Mouse (Mus musculus): ENCODE measurements around the gene Ei24. TPM values are rescaled to one million over a fixed set of nuclear protein-coding genes. Genes with fewer than 3 reads are reported as not detected.

Ei24 gene
- total RNA-seq (2014; rRNA removed) (93.8 and 103 TPM in 2 replicates), polyA plus RNA-seq (2015; fragmentation: Nextera tagmentation; extraction: Ambion mirVana) (101 and 112 TPM in 2 replicates)

- WGBS = 1% methylated on average over 63 of the region's 66 CpGs
- peak; percentile 82 for DNase-seq
- H3K9me3 ChIP-seq (ENCODE audit: low read length) = no peaks in the 10 kb centered on the region
- peak within 1 kb of the TSS; percentile 79 for H3K27ac ChIP-seq (ENCODE audit: low read depth, low read length)
- H3K4me3 ChIP-seq (ENCODE audit: low read depth, low read length) = peak within 1 kb of the TSS; percentile 92
- H3K27me3 ChIP-seq (ENCODE audit: insufficient read depth, low read length) = no peaks in the 10 kb centered on the region
- TF ChIP-seq CTCF (IDR thresholded peaks at IDR 0.05; ENCODE audit: low read depth) = no peak
- H3K4me1 ChIP-seq (ENCODE audit: insufficient read depth) = peaks cover 10% of the 10 kb centered on the region; the same call in 1 of the 2 replicates
- peak within 1 kb of the TSS; percentile 95 for H3K9ac ChIP-seq
- 0 out of 2 replicates have a peak, but pooled peaks cover 2% of the 10 kb centered on the region for H3K36me3 ChIP-seq (ENCODE audit: insufficient read depth)
- peak; percentile 97 for ATAC-seq
- peak within 1 kb of the TSS; percentile 87 for H3K4me2 ChIP-seq (ENCODE audit: low read depth)
Measured at GRCm38 (mm10) chr9:36796781-36797555, at the start of gene Ei24. TSS of gene Ei24 (minus strand) at chr9:36797393.

- TF ChIP-seq CTCF (IDR thresholded peaks at IDR 0.05; ENCODE audit: low read depth) = no peak
- H3K36me3 ChIP-seq (ENCODE audit: insufficient read depth) = peaks cover 58% of the 10 kb centered on the region
- H3K4me3 ChIP-seq (ENCODE audit: low read depth, low read length) = no peak overlapping the region
- H3K4me2 ChIP-seq (ENCODE audit: low read depth) = no peak overlapping the region
- H3K27ac ChIP-seq (ENCODE audit: low read depth, low read length) = no peak overlapping the region
- no peaks in the 10 kb centered on the region for H3K27me3 ChIP-seq (ENCODE audit: insufficient read depth, low read length)
- no peak for ATAC-seq
- H3K9me3 ChIP-seq (ENCODE audit: low read length) = no peaks in the 10 kb centered on the region
- 20% methylated on average over 4 of the region's 4 CpGs for WGBS
- H3K4me1 ChIP-seq (ENCODE audit: insufficient read depth) = no peaks in the 10 kb centered on the region
- DNase-seq = no peak
- no peak overlapping the region for H3K9ac ChIP-seq
Measured at GRCm38 (mm10) chr9:36846346-36846745, 49.2 kb upstream of the Ei24 start.

GRCm38 (mm10) chr9:36833914-36834313 is 36.7 kb upstream of the Ei24 start:
- peak overlapping the region; percentile 67 for H3K4me2 ChIP-seq (ENCODE audit: low read depth)
- H3K4me3 ChIP-seq (ENCODE audit: low read depth, low read length) = peak overlapping the region; percentile 72
- DNase-seq = no peak
- WGBS = 7% methylated on average over 3 of the region's 3 CpGs
- peak overlapping the region; percentile 82 for H3K9ac ChIP-seq
- ATAC-seq = peak; percentile 6; the same call in 1 of the 2 replicates
- no peaks in the 10 kb centered on the region for H3K9me3 ChIP-seq (ENCODE audit: low read length)
- H3K36me3 ChIP-seq (ENCODE audit: insufficient read depth) = peaks cover 4% of the 10 kb centered on the region; the same call in 1 of the 2 replicates
- H3K27me3 ChIP-seq (ENCODE audit: insufficient read depth, low read length) = no peaks in the 10 kb centered on the region
- peak overlapping the region; percentile 96 for H3K27ac ChIP-seq (ENCODE audit: low read depth, low read length)
- TF ChIP-seq CTCF (IDR thresholded peaks at IDR 0.05; ENCODE audit: low read depth) = no peak
- H3K4me1 ChIP-seq (ENCODE audit: insufficient read depth) = peaks cover 11% of the 10 kb centered on the region; the same call in 1 of the 2 replicates

- Histone ChIP-seq H3K4me1 (ENCODE audit: insufficient read depth) (peaks cover 11% of the 10 kb centered on the region; the same call in 1 of the 2 replicates), H3K27me3 (ENCODE audit: insufficient read depth, low read length) (no peaks in the 10 kb centered on the region), H3K4me3 (ENCODE audit: low read depth, low read length) (peak overlapping the region; percentile 72), H3K27ac (ENCODE audit: low read depth, low read length) (peak overlapping the region; percentile 96), H3K4me2 (ENCODE audit: low read depth) (peak overlapping the region; percentile 67), H3K9ac (peak overlapping the region; percentile 82), H3K9me3 (ENCODE audit: low read length) (no peaks in the 10 kb centered on the region), H3K36me3 (ENCODE audit: insufficient read depth) (peaks cover 4% of the 10 kb centered on the region; the same call in 1 of the 2 replicates)
- DNase-seq (peak; percentile 84), ATAC-seq (peak; percentile 71)
- WGBS = 1% methylated on average over 31 of the region's 31 CpGs
- TF ChIP-seq CTCF (IDR thresholded peaks at IDR 0.05; ENCODE audit: low read depth) = 0 out of 2 replicates have a peak, but pooled peaks have one; percentile 14
Measured at GRCm38 (mm10) chr9:36833043-36833881, 36.1 kb upstream of the Ei24 start.

- DNase-seq = peak; percentile 98
- under 1% methylated on average over 32 of the region's 32 CpGs for WGBS
- Histone ChIP-seq H3K27me3 (ENCODE audit: insufficient read depth, low read length) (no peaks in the 10 kb centered on the region), H3K4me2 (ENCODE audit: low read depth) (peak overlapping the region; percentile 67), H3K27ac (ENCODE audit: low read depth, low read length) (peak overlapping the region; percentile 96), H3K4me1 (ENCODE audit: insufficient read depth) (peaks cover 11% of the 10 kb centered on the region; the same call in 1 of the 2 replicates), H3K4me3 (ENCODE audit: low read depth, low read length) (peak overlapping the region; percentile 72), H3K9ac (peak overlapping the region; percentile 82), H3K9me3 (ENCODE audit: low read length) (no peaks in the 10 kb centered on the region), H3K36me3 (ENCODE audit: insufficient read depth) (peaks cover 4% of the 10 kb centered on the region; the same call in 1 of the 2 replicates)
- peak; percentile 41; the same call in 1 of the 2 replicates for TF ChIP-seq CTCF (IDR thresholded peaks at IDR 0.05; ENCODE audit: low read depth)
- peak; percentile 92 for ATAC-seq
Measured at GRCm38 (mm10) chr9:36832529-36832928, 35.3 kb upstream of the Ei24 start.

GRCm38 (mm10) chr9:36831401-36831800 is 34.2 kb upstream of the Ei24 start:
- Histone ChIP-seq H3K9me3 (ENCODE audit: low read length) (no peaks in the 10 kb centered on the region), H3K4me2 (ENCODE audit: low read depth) (no peak overlapping the region), H3K27ac (ENCODE audit: low read depth, low read length) (peak overlapping the region; percentile 96; the same call in 1 of the 2 replicates), H3K4me1 (ENCODE audit: insufficient read depth) (peaks cover 8% of the 10 kb centered on the region; the same call in 1 of the 2 replicates), H3K4me3 (ENCODE audit: low read depth, low read length) (no peak overlapping the region), H3K36me3 (ENCODE audit: insufficient read depth) (peaks cover 4% of the 10 kb centered on the region; the same call in 1 of the 2 replicates), H3K9ac (no peak overlapping the region), H3K27me3 (ENCODE audit: insufficient read depth, low read length) (no peaks in the 10 kb centered on the region)
- ATAC-seq (no peak), DNase-seq (no peak)
- 69% methylated on average over 6 of the region's 6 CpGs for WGBS
- TF ChIP-seq CTCF (IDR thresholded peaks at IDR 0.05; ENCODE audit: low read depth) = no peak

Measured in forebrain, postnatal 0 days (tissue).